Mouse (Mus musculus): ENCODE measurements around the gene Ppp2ca. TPM values are rescaled to one million over a fixed set of nuclear protein-coding genes. Genes with fewer than 3 reads are reported as not detected.
A peak's percentile ranks its signal among the peaks of the same experiment; 100 is the strongest.

The Ppp2ca gene
- polyA plus RNA-seq (2014; fragmentation: Nextera tagmentation; extraction: Ambion mirVana) = 167 and 175 TPM in 2 replicates

- H3K9ac ChIP-seq (replicated peaks; ENCODE audit: low read depth, low read length) = peak within 1 kb of the TSS; percentile 98
- H3K4me1 ChIP-seq (ENCODE audit: control insufficient read depth, insufficient read depth, low read length) = peaks cover 16% of the 10 kb centered on the region
- peak within 1 kb of the TSS; percentile 100 for H3K4me3 ChIP-seq (ENCODE audit: low read depth, low read length)
- ATAC-seq (ENCODE audit: low read depth) = peak; percentile 98
- H3K27me3 ChIP-seq (ENCODE audit: control insufficient read depth, insufficient read depth, low read length) = no peaks in the 10 kb centered on the region
- H3K9me3 ChIP-seq (ENCODE audit: control insufficient read depth, low read length) = no peaks in the 10 kb centered on the region
- peak within 1 kb of the TSS; percentile 89 for H3K4me2 ChIP-seq (ENCODE audit: low read depth, low read length)
- no peaks in the 10 kb centered on the region for H3K36me3 ChIP-seq (ENCODE audit: control insufficient read depth, insufficient read depth, low read length)
- H3K27ac ChIP-seq (ENCODE audit: low read depth, low read length) = peak within 1 kb of the TSS; percentile 100
- under 1% methylated on average over 48 of the region's 53 CpGs for WGBS
These were observed at the start of gene Ppp2ca for GRCm38 (mm10) chr11:52098398-52098946. Gene Ppp2ca (plus strand): TSS chr11:52098681.

GRCm38 (mm10) chr11:52053371-52053770 lies 45.1 kb upstream of the Ppp2ca start:
- no peak overlapping the region for H3K9ac ChIP-seq (replicated peaks; ENCODE audit: low read depth, low read length)
- WGBS = 93% methylated on average over 6 of the region's 6 CpGs
- no peak overlapping the region for H3K4me2 ChIP-seq (ENCODE audit: low read depth, low read length)
- H3K27ac ChIP-seq (ENCODE audit: low read depth, low read length) = no peak overlapping the region
- no peak for ATAC-seq (ENCODE audit: low read depth)
- no peaks in the 10 kb centered on the region for H3K27me3 ChIP-seq (ENCODE audit: control insufficient read depth, insufficient read depth, low read length)
- H3K36me3 ChIP-seq (ENCODE audit: control insufficient read depth, insufficient read depth, low read length) = no peaks in the 10 kb centered on the region
- no peaks in the 10 kb centered on the region for H3K9me3 ChIP-seq (ENCODE audit: control insufficient read depth, low read length)
- H3K4me1 ChIP-seq (ENCODE audit: control insufficient read depth, insufficient read depth, low read length) = no peaks in the 10 kb centered on the region
- H3K4me3 ChIP-seq (ENCODE audit: low read depth, low read length) = no peak overlapping the region

- Histone ChIP-seq H3K4me3 (ENCODE audit: low read depth, low read length) (no peak overlapping the region), H3K27ac (ENCODE audit: low read depth, low read length) (no peak overlapping the region), H3K36me3 (ENCODE audit: control insufficient read depth, insufficient read depth, low read length) (no peaks in the 10 kb centered on the region), H3K4me2 (ENCODE audit: low read depth, low read length) (no peak overlapping the region), H3K9me3 (ENCODE audit: control insufficient read depth, low read length) (no peaks in the 10 kb centered on the region), H3K27me3 (ENCODE audit: control insufficient read depth, insufficient read depth, low read length) (no peaks in the 10 kb centered on the region), H3K4me1 (ENCODE audit: control insufficient read depth, insufficient read depth, low read length) (no peaks in the 10 kb centered on the region), H3K9ac (replicated peaks; ENCODE audit: low read depth, low read length) (no peak overlapping the region)
- ATAC-seq (ENCODE audit: low read depth) = no peak
- 83% methylated on average over 3 of the region's 3 CpGs for WGBS
These were observed 43.8 kb upstream of the Ppp2ca start for GRCm38 (mm10) chr11:52054728-52055127.

- 87% methylated on average over 5 of the region's 5 CpGs for WGBS
These were observed 42.3 kb upstream of the Ppp2ca start for GRCm38 (mm10) chr11:52056198-52056597.

GRCm38 (mm10) chr11:52059001-52059400 lies 39.5 kb upstream of the Ppp2ca start:
- ATAC-seq (ENCODE audit: low read depth) = no peak
- H3K9me3 ChIP-seq (ENCODE audit: control insufficient read depth, low read length) = no peaks in the 10 kb centered on the region
- WGBS = 77% methylated on average over 5 of the region's 5 CpGs
- no peaks in the 10 kb centered on the region for H3K27me3 ChIP-seq (ENCODE audit: control insufficient read depth, insufficient read depth, low read length)
- no peak overlapping the region for H3K4me2 ChIP-seq (ENCODE audit: low read depth, low read length)
- H3K27ac ChIP-seq (ENCODE audit: low read depth, low read length) = no peak overlapping the region
- H3K4me3 ChIP-seq (ENCODE audit: low read depth, low read length) = no peak overlapping the region
- no peaks in the 10 kb centered on the region for H3K36me3 ChIP-seq (ENCODE audit: control insufficient read depth, insufficient read depth, low read length)
- H3K4me1 ChIP-seq (ENCODE audit: control insufficient read depth, insufficient read depth, low read length) = no peaks in the 10 kb centered on the region
- H3K9ac ChIP-seq (replicated peaks; ENCODE audit: low read depth, low read length) = no peak overlapping the region

More at GRCm38 (mm10) chr11:52056198-52056597, 42.3 kb upstream of the Ppp2ca start:
- Histone ChIP-seq H3K27ac (ENCODE audit: low read depth, low read length) (no peak overlapping the region), H3K36me3 (ENCODE audit: control insufficient read depth, insufficient read depth, low read length) (no peaks in the 10 kb centered on the region), H3K9ac (replicated peaks; ENCODE audit: low read depth, low read length) (no peak overlapping the region), H3K4me2 (ENCODE audit: low read depth, low read length) (no peak overlapping the region), H3K9me3 (ENCODE audit: control insufficient read depth, low read length) (no peaks in the 10 kb centered on the region), H3K4me1 (ENCODE audit: control insufficient read depth, insufficient read depth, low read length) (no peaks in the 10 kb centered on the region), H3K4me3 (ENCODE audit: low read depth, low read length) (no peak overlapping the region), H3K27me3 (ENCODE audit: control insufficient read depth, insufficient read depth, low read length) (no peaks in the 10 kb centered on the region)
- ATAC-seq (ENCODE audit: low read depth) = no peak

GRCm38 (mm10) chr11:52060315-52060714 lies 38.2 kb upstream of the Ppp2ca start:
- Histone ChIP-seq H3K4me2 (ENCODE audit: low read depth, low read length) (no peak overlapping the region), H3K36me3 (ENCODE audit: control insufficient read depth, insufficient read depth, low read length) (no peaks in the 10 kb centered on the region), H3K27me3 (ENCODE audit: control insufficient read depth, insufficient read depth, low read length) (no peaks in the 10 kb centered on the region), H3K27ac (ENCODE audit: low read depth, low read length) (no peak overlapping the region), H3K4me1 (ENCODE audit: control insufficient read depth, insufficient read depth, low read length) (no peaks in the 10 kb centered on the region), H3K4me3 (ENCODE audit: low read depth, low read length) (no peak overlapping the region), H3K9ac (replicated peaks; ENCODE audit: low read depth, low read length) (no peak overlapping the region), H3K9me3 (ENCODE audit: control insufficient read depth, low read length) (no peaks in the 10 kb centered on the region)
- 95% methylated on average over 4 of the region's 4 CpGs for WGBS
- no peak for ATAC-seq (ENCODE audit: low read depth)

GRCm38 (mm10) chr11:52062406-52062805 lies 36.1 kb upstream of the Ppp2ca start:
- no peak overlapping the region for H3K4me3 ChIP-seq (ENCODE audit: low read depth, low read length)
- H3K36me3 ChIP-seq (ENCODE audit: control insufficient read depth, insufficient read depth, low read length) = no peaks in the 10 kb centered on the region
- no peak for ATAC-seq (ENCODE audit: low read depth)
- H3K9me3 ChIP-seq (ENCODE audit: control insufficient read depth, low read length) = no peaks in the 10 kb centered on the region
- H3K4me2 ChIP-seq (ENCODE audit: low read depth, low read length) = no peak overlapping the region
- no peak overlapping the region for H3K9ac ChIP-seq (replicated peaks; ENCODE audit: low read depth, low read length)
- H3K27ac ChIP-seq (ENCODE audit: low read depth, low read length) = no peak overlapping the region
- no peaks in the 10 kb centered on the region for H3K27me3 ChIP-seq (ENCODE audit: control insufficient read depth, insufficient read depth, low read length)
- WGBS = 98% methylated on average over 5 of the region's 5 CpGs
- no peaks in the 10 kb centered on the region for H3K4me1 ChIP-seq (ENCODE audit: control insufficient read depth, insufficient read depth, low read length)

- 49% methylated on average over 3 of the region's 3 CpGs for WGBS
- H3K4me3 ChIP-seq (ENCODE audit: low read depth, low read length) = no peak overlapping the region
These were observed 34.1 kb upstream of the Ppp2ca start for GRCm38 (mm10) chr11:52064398-52064797.

GRCm38 (mm10) chr11:52065841-52066240 lies 32.6 kb upstream of the Ppp2ca start:
- H3K9me3 ChIP-seq (ENCODE audit: control insufficient read depth, low read length) = no peaks in the 10 kb centered on the region
- no peaks in the 10 kb centered on the region for H3K36me3 ChIP-seq (ENCODE audit: control insufficient read depth, insufficient read depth, low read length)

More at GRCm38 (mm10) chr11:52064398-52064797, 34.1 kb upstream of the Ppp2ca start:
- H3K4me2 ChIP-seq (ENCODE audit: low read depth, low read length) = no peak overlapping the region
- H3K27ac ChIP-seq (ENCODE audit: low read depth, low read length) = no peak overlapping the region
- H3K4me1 ChIP-seq (ENCODE audit: control insufficient read depth, insufficient read depth, low read length) = no peaks in the 10 kb centered on the region
- H3K9me3 ChIP-seq (ENCODE audit: control insufficient read depth, low read length) = no peaks in the 10 kb centered on the region
- no peaks in the 10 kb centered on the region for H3K36me3 ChIP-seq (ENCODE audit: control insufficient read depth, insufficient read depth, low read length)
- no peak for ATAC-seq (ENCODE audit: low read depth)
- H3K9ac ChIP-seq (replicated peaks; ENCODE audit: low read depth, low read length) = no peak overlapping the region
- no peaks in the 10 kb centered on the region for H3K27me3 ChIP-seq (ENCODE audit: control insufficient read depth, insufficient read depth, low read length)

More at GRCm38 (mm10) chr11:52065841-52066240, 32.6 kb upstream of the Ppp2ca start:
- Histone ChIP-seq H3K9ac (replicated peaks; ENCODE audit: low read depth, low read length) (no peak overlapping the region), H3K27me3 (ENCODE audit: control insufficient read depth, insufficient read depth, low read length) (no peaks in the 10 kb centered on the region), H3K4me2 (ENCODE audit: low read depth, low read length) (no peak overlapping the region), H3K4me1 (ENCODE audit: control insufficient read depth, insufficient read depth, low read length) (no peaks in the 10 kb centered on the region), H3K4me3 (ENCODE audit: low read depth, low read length) (no peak overlapping the region), H3K27ac (ENCODE audit: low read depth, low read length) (no peak overlapping the region)
- WGBS = 6% methylated on average over 5 of the region's 5 CpGs
- ATAC-seq (ENCODE audit: low read depth) = no peak
